Mouse (Mus musculus): ENCODE measurements around the gene Styk1.

DNA sequence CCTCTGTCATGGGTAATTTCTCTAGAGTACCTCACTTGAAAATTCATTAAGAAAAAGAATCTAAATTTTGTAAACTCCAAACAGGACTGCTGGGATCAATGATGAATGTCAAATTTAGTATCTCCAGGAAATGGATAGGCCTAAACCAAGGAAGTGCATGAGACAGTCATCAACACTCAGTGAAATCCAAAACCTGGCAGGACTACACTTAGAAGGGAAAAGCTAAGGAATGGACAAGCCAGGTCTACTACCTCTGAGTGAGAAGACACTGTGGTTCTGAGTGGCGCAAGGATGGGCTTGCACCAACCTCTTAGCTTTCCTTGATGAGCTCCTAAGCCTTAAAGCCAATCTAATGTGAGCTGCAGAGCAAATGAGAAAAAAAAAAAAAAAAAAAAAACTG is 32.1 kb upstream of the Styk1 start:
- TF ChIP-seq CTCF (IDR thresholded peaks at IDR 0.05; ENCODE audit: low read depth) (no peak), EP300 (IDR thresholded peaks at IDR 0.05; ENCODE audit: low read depth) (no peak)
